Mouse (Mus musculus) right cerebral cortex, adult 2 months (tissue): ENCODE results near the gene Smc3.
"Not testable (repeated sequence)": the region's sequence is repeated elsewhere in the genome, so short reads cannot be mapped to it uniquely, and the experiment has no call there.

Experiments
- DNase-seq, 2 experiments: peaks; one replicate each; pipeline ENCODE4 v3.0.0; 2021 to 2022; ENCODE audit warnings: low spot score in 2 of 2

Smc3 gene

GRCm38 (mm10) chr19:53576061-53576460 lies 24.1 kb upstream of the Smc3 start:
- DNase-seq = no peak

DNA sequence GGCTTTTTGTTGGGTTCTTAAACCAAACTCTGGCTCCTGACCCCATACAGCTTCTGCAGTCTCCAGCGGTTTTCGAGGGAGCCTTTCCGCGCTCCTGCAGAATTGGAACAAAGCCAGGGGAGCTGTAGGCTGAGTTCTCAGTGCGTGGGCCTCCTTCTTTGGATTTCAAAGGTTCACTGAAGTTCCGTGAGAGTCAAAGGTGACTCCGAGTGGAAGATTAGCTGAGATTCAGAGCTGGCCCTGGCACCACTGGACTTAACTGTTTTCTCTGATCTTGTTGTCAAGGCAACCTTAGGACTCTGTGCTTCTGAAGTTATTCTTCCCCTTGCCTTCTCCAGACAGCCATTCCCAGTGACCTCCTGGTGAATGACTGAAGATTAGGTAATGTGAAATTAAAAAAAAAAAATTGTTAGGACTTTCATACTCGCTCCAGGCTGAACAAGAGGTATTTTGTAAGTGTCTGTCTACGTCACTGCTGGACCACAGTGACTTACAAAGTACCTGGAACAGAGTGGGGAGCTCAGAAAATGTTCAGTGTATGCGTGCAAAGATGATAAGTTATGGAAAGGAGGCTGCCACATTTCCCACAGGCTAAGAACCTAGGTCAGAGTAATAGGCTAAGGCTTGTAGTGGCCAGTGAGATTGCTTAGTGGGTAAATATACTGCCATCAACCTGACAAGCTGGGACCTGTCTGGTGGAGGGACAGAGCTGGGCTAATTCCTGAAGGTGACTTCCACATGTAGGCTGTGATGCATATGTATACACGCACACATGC lies 23.0 kb upstream of the Smc3 start:
- DNase-seq = no peak

DNA sequence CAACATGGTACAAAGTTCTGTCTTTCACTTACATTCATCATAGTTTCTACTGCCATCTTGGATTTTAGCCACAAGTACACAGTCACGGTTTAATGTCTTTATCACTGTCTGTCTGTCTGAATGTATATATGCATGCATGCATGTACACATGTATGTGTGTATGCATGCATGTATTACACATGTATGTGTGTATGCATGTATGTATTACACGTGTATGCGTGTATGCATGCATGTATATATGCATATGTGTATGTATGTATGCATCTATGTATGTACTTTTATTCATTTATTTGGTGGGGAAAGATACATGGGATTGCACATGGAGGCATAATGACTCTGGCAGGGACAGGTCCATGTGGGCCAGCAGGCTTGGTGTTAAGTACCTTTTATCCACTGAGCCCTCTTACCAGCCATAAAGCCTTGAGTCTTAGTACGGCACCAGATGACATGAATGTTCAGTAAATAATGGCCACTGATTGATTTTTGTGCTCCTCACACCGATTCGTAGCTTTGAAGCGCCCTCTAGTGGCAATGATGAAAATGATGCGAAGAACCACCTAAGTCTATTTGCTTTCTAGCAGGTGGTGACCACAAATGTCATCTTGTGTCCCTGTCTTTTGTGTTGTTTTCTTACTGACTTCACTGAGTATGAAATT lies 21.5 kb upstream of the Smc3 start:
- peak; percentile 75 for DNase-seq

DNA sequence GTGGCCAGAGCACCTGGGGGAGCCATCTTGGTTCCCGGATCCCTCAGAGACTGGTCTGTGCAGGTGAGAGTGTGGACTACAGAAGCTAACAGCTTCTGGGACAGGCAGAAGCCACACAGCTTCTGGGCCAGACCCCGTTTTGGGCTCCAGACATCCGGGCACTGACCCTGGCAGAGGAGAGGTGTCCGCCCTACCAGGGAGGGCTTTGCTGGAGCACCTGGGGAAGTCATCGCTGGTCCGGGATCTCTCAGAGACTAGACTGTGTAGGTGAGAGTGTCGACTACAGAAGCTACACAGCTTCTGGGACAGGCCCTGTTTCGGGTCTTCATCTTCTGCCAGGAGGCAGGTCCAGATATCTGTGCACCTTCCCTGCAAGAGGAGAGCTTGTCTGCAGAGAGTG lies 19.9 kb upstream of the Smc3 start:
- DNase-seq = not testable (repeated sequence)

DNA sequence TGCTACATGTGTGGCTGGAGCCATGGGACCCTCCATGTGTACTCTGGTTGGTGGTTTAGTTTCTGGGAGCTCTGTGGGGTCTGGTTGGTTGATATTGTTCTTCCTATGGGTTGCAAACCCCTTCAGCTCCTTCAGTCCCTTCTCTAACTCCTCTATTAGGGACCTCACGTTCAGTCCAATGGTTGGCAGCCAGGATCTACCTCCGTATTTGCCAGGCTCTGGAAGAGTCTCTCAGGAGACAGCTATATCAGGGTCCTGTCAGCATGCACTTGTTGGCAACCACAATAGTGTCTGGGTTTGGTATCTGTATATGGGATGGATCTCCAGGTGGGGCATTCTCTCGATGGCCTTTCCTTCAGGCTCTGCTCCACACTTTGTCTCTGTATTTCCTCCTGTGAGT lies 12.5 kb upstream of the Smc3 start:
- DNase-seq = not testable (repeated sequence)

- not testable (repeated sequence) for DNase-seq
Measured at GRCm38 (mm10) chr19:53588968-53589367, 11.2 kb upstream of the Smc3 start, which contains the start of gene Nutf2-ps1. TSS of gene Nutf2-ps1 (minus strand) at chr19:53589068.

DNA sequence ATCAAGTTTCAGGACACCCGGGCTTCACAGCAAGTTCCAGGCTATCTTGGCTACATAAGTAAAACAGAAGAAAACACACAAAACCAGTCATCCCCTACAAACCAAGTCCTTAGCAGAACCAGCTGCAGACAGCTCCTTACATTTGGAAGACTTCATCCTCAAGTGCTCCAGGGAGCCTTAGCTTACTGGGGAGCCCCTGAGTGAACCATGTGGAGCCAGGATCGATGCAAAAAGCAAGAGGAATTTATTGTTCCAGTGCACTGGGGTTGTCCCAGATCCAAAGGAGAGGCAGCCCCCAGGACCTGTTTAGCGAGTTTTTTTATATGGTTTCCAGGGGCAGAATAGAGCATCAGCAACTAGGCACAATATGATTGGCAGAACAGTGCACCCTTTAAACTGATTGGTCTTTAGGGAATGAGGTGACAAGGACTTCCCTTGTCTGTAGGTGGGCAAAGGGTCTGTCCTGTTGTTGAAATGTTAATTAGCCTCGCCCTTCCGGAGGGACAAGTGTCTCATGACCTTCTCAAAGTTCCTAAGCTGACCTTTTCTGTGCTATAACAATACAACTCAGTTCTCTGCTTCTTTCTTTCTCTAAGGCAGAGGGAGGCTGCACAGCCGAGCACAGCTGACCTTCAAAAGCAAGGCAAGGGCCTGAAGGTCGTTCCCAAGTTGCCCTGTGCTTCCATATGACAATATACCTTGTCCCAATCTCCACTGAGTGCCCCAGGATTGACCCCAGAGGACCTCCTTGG lies 3.3 kb upstream of the Smc3 start:
- no peak for DNase-seq

DNA sequence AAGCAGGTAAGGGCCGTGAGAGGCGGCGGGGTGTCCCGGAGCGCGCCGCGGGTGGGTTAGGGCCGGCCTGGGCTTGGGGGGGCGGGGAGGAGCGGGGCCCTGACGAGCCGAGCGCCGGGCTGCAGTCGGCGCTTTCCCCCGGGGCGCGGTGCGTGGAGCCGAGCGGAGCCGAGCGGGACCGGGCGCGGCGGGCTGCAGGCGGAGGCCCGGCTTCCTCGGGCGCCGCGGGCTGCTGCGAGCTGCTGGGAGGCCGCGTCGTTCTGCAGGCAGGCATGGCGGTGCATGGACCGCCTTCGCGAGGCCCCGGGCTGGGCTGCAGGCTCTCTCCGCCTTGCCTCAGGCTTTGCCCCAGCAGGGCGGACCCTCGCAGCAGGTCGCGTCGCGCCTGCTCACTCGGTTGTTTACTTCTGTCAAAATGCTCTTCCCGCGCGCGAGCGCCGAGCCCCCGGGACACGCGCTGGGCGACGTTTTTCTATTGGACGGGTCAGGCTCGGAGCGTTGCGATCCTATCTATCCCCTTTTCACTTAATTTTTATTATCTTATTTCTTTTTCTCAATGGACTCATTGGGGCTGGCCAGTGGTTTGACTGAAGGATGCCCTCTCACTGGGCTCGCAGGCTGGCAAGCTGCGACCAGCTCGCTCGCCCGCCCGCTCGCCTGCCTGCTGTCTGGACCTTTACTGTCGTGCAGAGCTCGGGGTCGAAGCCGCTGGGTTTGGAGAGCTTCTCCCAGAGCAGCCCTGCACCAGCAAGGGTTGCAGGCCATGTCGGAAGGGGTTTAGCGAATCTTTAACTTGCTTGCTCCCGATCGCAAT lies 558 bp downstream of the Smc3 start:
- DNase-seq = peak; percentile 51 to 66

GRCm38 (mm10) chr19:53601363-53601655 lies 1.1 kb downstream of the Smc3 start:
- DNase-seq = no peak

DNA sequence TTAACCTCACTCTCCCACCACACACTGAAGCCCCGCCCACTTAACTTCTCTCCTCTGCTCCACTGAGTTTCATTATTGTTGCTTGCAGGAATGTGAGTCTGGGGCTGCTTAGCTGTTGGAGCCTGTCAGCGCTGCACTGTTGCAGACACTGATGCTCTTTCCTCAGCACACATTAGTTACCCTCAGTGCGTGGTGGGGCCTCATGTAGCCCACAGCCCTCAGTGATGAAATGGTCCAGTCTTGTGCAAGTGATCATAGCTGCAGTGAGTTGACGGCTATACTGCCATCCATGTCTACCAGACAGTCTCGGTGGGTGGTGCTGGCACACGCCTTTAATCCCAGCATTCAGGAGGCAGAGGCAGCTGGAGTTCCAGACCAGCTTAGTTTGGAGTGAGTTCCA lies 8.7 kb downstream of the Smc3 start:
- DNase-seq = no peak

- no peak for DNase-seq
Measured at GRCm38 (mm10) chr19:53621681-53622080, 21.5 kb downstream of the Smc3 start.

GRCm38 (mm10) chr19:53638041-53638440 lies 37.8 kb downstream of the Smc3 start:
- DNase-seq = no peak

GRCm38 (mm10) chr19:53638727-53639126 lies 38.5 kb downstream of the Smc3 start:
- no peak for DNase-seq

- DNase-seq = no peak
Measured at GRCm38 (mm10) chr19:53644020-53644595, 43.9 kb downstream of the Smc3 start.

DNA sequence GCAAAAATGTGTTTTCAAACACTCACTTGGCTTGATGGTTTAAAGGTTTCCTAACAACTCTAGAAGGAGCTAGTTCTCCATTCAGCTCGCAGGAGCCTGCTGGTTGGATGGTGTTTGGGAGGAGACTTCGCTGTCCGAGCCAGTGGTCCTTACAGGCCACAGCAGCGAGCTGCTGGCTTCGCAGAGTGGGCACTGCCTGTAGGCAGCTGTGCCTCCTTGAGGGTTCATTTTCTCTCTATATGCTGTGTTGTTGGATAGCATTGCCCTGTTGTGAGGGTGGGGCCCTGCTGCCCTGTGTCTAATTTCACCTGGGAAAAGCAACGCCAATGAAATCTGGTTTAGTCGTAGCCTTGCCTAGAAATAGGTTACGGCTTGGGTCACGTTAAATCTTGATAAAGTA lies 47.1 kb downstream of the Smc3 start:
- DNase-seq = no peak

DNA sequence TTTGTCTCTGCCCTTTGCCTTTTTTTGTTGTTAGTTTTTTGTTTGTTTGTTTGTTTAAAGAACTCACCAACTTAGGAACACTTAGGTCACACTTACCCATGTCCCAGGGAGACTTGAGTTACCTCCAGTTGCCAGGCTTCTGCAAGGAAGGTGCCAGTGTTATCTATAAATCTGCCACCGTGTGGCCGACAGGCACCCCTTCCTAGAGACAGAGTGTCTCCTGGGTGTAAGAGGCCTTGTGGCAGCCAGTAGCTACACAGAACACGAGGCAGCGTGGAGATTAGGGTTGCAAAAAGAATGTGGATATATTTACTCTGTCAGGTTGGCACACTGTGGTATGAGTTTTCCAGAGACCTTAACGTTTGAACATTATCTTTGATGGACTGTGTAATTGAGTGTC lies 47.9 kb downstream of the Smc3 start:
- DNase-seq = no peak

DNA sequence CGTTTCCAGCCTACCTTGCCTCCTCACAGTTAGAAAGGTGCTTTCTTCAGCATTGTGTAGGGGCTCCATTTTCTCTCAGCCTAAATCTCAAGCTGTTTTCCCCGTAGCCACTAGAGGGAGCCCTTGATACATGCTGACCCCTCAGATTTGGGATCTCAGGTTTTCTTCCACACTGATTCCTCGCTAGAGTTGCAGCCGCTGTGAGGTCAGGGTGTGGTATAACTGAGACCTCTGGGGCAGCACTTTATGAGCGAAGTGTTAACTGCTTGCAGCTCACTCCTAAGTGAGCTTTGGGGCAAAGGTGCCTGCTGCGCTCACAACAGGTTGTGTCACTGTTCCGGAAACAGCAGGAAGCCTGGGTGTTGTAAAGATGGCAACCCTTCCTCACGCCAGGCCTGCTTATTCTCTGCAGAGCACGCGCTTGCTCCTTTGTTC lies 48.6 kb downstream of the Smc3 start:
- peak; percentile 88 to 89 for DNase-seq

GRCm38 (mm10) chr19:53649361-53649760 lies 49.2 kb downstream of the Smc3 start:
- DNase-seq = no peak

GRCm38 (mm10) chr19:53649802-53650201 lies 49.6 kb downstream of the Smc3 start:
- DNase-seq = no peak

GRCm38 (mm10) chr19:53650921-53651320 lies 50.7 kb downstream of the Smc3 start:
- no peak for DNase-seq

DNA sequence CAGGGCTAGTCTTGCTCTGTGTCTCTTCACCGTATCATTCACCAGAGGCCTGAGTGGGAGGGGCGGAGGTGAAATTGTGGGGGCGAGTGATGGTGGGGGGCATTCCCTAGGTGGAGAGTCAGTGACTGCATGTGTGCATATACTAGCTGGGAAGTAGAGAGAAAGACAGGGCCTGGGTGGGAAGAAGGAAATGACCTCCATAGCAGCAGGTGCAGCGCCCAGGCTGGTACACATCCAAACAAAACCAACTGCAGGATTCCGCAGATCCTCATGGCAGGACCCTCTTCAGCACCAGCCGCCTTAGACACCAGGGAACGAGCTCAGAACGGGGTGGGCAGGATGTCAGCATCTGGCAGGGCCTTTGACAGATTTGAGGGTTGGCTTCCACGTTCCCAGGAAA lies 52.1 kb downstream of the Smc3 start:
- DNase-seq = no peak
